Mouse (Mus musculus) neural tube, embryonic 15.5 days (tissue): ENCODE results near the gene Ninl. TPM values are rescaled to one million over a fixed set of nuclear protein-coding genes. Genes with fewer than 3 reads are reported as not detected.

Experiments
- ATAC-seq: fragments of 200-750 bp; cut with Nextera tagmentation; 2 replicates; pipeline ENCODE4 v1.8.0; 2017; ENCODE audit warnings: mild to moderate bottlenecking, moderate TSS enrichment, moderate library complexity; ENCODE audit not compliant: low FRiP score
- H3K27ac ChIP-seq: fragments of 300-500 bp; sonication (generic); replicated peaks from 2 replicates; pipeline ENCODE4 v1.5.1; 2015; ENCODE audit warnings: mild to moderate bottlenecking, inconsistent platforms
- H3K27me3 ChIP-seq: fragments of 300-500 bp; sonication (generic); replicated peaks from 2 replicates; pipeline ENCODE4 v1.6.1; 2015; ENCODE audit warnings: inconsistent platforms
- H3K36me3 ChIP-seq: fragments of 300-500 bp; sonication (generic); 2 replicates; pipeline ENCODE4 v1.6.1; 2015; ENCODE audit warnings: inconsistent platforms
- H3K4me1 ChIP-seq: fragments of 300-500 bp; sonication (generic); 2 replicates; pipeline ENCODE4 v1.6.1; 2015; ENCODE audit warnings: inconsistent platforms
- H3K4me2 ChIP-seq: fragments of 300-500 bp; sonication (generic); 2 replicates; pipeline ENCODE4 v1.6.1; 2015; ENCODE audit warnings: inconsistent platforms, mild to moderate bottlenecking, moderate library complexity
- H3K4me3 ChIP-seq: fragments of 300-500 bp; sonication (generic); replicated peaks from 2 replicates; pipeline ENCODE4 v1.5.1; 2015; ENCODE audit warnings: mild to moderate bottlenecking, inconsistent platforms
- H3K9ac ChIP-seq: fragments of 300-500 bp; sonication (generic); replicated peaks from 2 replicates; pipeline ENCODE4 v1.6.1; 2015; ENCODE audit warnings: mild to moderate bottlenecking, inconsistent platforms
- H3K9me3 ChIP-seq: fragments of 300-500 bp; sonication (generic); replicated peaks from 2 replicates; pipeline ENCODE4 v1.6.1; 2016; ENCODE audit warnings: inconsistent platforms
- WGBS: fragments of 180-500 bp; shearing (Covaris S2); methylation state at CpG from one replicate; pipeline ENCODE4 v1.1.7; 2015; ENCODE audit warnings: mixed read lengths; 5-methylcytosine and 5-hydroxymethylcytosine counted together
- polyA plus RNA-seq: library from polyadenylated mRNA; unstranded; fragments of >200 nt; fragmentation: Nextera tagmentation; extraction: Ambion mirVana; gene quantifications from 2 replicates; pipeline ENCODE4 v1.2.1, GENCODE M21; 2015

Ninl gene
- 2.9 and 3.7 TPM in 2 replicates for polyA plus RNA-seq

DNA sequence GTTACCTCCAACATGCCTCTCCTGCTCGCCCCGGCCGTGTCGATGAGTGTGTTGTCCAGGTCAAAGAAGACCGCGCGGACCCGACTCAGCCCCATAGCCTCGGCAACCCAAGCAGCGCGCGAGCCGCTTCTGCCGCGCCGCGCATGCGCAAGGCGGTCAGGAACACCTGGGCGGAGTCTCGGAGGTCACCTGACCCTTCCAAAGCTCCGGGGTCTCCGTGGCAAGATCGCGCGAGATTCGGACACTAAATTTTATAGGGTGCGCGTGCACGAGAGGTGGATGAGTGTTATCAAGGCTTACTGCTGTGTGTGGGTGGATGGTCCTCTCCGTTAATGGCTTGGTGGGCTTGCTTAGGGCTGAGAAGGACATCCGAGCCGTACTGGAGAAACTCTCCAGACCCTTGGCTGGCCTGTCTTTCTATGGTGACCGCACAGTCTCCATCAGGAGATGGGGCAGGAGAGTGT lies at the start of gene Ninl, which contains the start of gene Nanp:
Gene Ninl, minus strand, starts transcription at position 151 of the 464 bp plus-strand sequence.
Gene Nanp, minus strand, starts transcription at position 167 of the 464 bp plus-strand sequence.
- peak within 1 kb of the TSS; percentile 85 for H3K27ac ChIP-seq
- H3K9me3 ChIP-seq: no peaks in the 10 kb centered on the region
- H3K4me2 ChIP-seq: peak within 1 kb of the TSS; percentile 78
- no peaks in the 10 kb centered on the region for H3K36me3 ChIP-seq
- peak within 1 kb of the TSS; percentile 77 for H3K4me3 ChIP-seq
- ATAC-seq: peak; percentile 97
- H3K9ac ChIP-seq: peak within 1 kb of the TSS; percentile 89
- peaks cover 22% of the 10 kb centered on the region for H3K4me1 ChIP-seq
- WGBS: under 1% methylated on average over 34 of the region's 34 CpGs
- H3K27me3 ChIP-seq: no peaks in the 10 kb centered on the region

DNA sequence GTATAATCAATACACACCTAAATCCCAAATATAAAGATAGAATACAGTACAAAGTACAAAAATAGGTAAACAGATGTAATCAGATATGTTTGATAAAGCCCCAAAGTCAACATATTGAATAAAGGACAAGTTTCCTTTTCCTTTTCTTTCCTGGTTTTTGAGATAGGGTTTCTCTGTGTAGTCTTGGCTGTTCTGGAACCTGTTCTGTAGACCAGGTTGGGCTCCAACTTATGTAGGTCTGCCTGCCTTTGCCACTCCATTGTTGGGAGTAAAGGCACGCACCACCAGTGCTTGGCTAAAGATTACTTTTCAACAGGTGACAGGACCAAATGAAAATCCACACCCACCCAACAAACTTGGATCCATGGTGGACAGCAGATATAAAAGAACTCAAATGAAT lies 17.5 kb upstream of the Ninl start:
- no peak overlapping the region for H3K4me3 ChIP-seq
- no peaks in the 10 kb centered on the region for H3K4me1 ChIP-seq
- no peaks in the 10 kb centered on the region for H3K36me3 ChIP-seq
- no peaks in the 10 kb centered on the region for H3K9me3 ChIP-seq
- no peak overlapping the region for H3K9ac ChIP-seq
- H3K4me2 ChIP-seq: no peak overlapping the region
- 88% methylated on average over 1 of the region's 1 CpGs for WGBS
- no peak overlapping the region for H3K27ac ChIP-seq
- ATAC-seq: no peak
- no peaks in the 10 kb centered on the region for H3K27me3 ChIP-seq

DNA sequence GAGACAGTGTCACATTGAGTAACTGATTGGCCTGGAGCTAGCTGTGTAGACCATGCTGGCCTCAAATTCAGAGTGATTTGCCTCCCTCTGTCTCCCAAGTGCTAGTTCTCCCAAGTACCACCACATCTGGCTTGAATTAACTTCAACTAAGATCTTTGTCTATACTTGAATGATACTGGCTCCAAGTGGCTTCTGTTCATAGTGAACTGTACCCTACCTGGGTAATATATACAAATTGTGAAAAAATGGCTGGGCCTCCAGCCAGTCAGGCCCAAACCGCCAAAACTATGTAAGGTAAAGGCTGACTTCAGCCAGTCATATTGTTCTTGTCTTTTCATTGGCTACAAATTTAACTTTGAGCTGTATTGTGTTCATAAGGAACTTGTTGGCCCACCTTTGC lies 1.2 kb upstream of the Ninl start:
- Histone ChIP-seq H3K27me3 (no peaks in the 10 kb centered on the region), H3K9ac (no peak overlapping the region), H3K4me2 (no peak overlapping the region), H3K36me3 (no peaks in the 10 kb centered on the region), H3K9me3 (no peaks in the 10 kb centered on the region), H3K4me3 (no peak overlapping the region), H3K4me1 (peaks cover 22% of the 10 kb centered on the region), H3K27ac (no peak overlapping the region)
- 95% methylated on average over 1 of the region's 1 CpGs for WGBS
- no peak for ATAC-seq

DNA sequence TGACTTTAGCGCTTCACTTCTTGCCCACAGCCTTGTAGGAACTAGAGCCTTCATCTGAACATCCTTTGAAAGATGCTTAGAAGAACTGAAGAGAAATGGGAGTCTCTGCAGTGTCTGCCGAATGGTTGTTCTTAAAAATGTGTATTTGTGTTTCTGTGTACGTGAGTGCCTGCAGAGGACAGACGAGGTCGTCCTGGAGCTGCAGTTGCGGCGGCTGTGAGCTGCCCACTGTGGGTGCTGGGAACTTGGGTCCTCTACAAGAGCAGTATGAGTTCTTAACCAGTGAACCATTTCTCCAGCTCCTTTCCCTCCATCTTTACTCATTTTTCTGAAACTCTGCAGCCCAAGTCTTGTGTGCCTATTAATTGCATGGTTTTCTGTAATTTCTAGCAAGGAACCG lies 544 bp upstream of the Ninl start:
- Histone ChIP-seq H3K9me3 (no peaks in the 10 kb centered on the region), H3K4me2 (peak overlapping the region; percentile 78), H3K4me3 (peak overlapping the region; percentile 77), H3K27ac (peak overlapping the region; percentile 85), H3K36me3 (no peaks in the 10 kb centered on the region), H3K9ac (peak overlapping the region; percentile 75), H3K4me1 (peaks cover 22% of the 10 kb centered on the region), H3K27me3 (no peaks in the 10 kb centered on the region)
- WGBS: 35% methylated on average over 8 of the region's 8 CpGs
- peak; percentile 55 for ATAC-seq

DNA sequence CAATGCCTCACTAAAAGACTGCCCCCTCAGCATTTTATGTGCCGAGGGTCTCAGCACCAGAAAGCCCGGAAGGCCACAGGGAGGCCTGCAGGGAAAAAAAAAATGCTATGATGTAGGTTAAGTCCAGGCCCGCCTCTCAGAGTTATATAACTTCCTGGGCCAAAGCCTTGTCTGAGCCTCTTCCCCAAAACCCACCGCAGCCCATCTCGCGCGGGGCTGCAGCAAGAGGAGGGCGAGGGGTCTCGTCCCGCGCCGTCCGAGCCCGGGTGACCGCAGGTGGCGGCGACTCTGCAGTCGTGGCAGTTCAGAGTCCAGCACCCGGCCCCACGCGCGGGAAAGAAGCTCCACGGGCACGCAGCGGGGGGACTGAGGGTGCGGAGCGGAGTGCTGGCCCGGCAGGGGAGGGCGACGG lies 365 bp downstream of the Ninl start:
- no peaks in the 10 kb centered on the region for H3K36me3 ChIP-seq
- H3K27ac ChIP-seq: peak overlapping the region; percentile 77
- peak overlapping the region; percentile 78 for H3K4me2 ChIP-seq
- peak overlapping the region; percentile 77 for H3K4me3 ChIP-seq
- no peak; the same call in none of the 2 replicates for ATAC-seq
- H3K4me1 ChIP-seq: peaks cover 22% of the 10 kb centered on the region
- WGBS: under 1% methylated on average over 30 of the region's 30 CpGs
- no peaks in the 10 kb centered on the region for H3K9me3 ChIP-seq
- no peaks in the 10 kb centered on the region for H3K27me3 ChIP-seq
- H3K9ac ChIP-seq: peak overlapping the region; percentile 89

DNA sequence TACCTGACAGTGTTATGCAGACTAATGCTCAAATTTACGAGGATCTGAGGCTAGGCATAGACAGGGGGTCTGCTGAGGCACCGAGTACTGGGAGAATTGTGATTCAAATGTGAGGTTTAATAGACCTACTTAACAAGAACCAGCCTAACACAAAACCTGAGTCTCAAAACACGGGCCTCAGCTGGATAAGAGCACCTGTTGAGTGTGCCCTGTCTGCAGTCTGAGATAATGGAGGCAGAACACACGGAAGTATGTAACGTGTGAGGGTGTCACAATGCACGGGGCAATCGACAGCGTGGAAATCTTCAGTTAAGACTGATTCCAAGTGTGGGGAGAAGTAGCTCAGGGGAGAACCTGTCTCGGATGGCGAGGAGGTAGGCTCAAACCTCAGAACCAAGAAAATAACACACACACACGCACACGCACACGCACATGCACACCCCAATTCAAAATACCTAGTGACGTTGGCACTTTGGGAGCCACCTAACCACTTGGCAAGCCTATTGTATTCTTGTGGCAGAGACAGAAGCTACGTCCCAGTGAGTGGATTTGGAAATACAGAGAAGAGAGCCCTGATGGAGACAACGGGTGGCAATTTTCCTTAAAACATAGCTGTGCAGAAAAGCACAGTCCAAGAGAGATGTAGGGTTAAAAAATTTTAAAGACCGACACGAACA lies 1.2 kb downstream of the Ninl start:
- WGBS: 53% methylated on average over 18 of the region's 18 CpGs
- peaks cover 22% of the 10 kb centered on the region for H3K4me1 ChIP-seq
- H3K36me3 ChIP-seq: no peaks in the 10 kb centered on the region
- H3K27me3 ChIP-seq: no peaks in the 10 kb centered on the region
- peak overlapping the region; percentile 77 for H3K4me3 ChIP-seq
- H3K9me3 ChIP-seq: no peaks in the 10 kb centered on the region
- no peak for ATAC-seq
- H3K27ac ChIP-seq: 0 out of 2 replicates have a peak overlapping the region, but pooled peaks have one; percentile 77
- H3K9ac ChIP-seq: peak overlapping the region; percentile 89
- H3K4me2 ChIP-seq: peak overlapping the region; percentile 78

DNA sequence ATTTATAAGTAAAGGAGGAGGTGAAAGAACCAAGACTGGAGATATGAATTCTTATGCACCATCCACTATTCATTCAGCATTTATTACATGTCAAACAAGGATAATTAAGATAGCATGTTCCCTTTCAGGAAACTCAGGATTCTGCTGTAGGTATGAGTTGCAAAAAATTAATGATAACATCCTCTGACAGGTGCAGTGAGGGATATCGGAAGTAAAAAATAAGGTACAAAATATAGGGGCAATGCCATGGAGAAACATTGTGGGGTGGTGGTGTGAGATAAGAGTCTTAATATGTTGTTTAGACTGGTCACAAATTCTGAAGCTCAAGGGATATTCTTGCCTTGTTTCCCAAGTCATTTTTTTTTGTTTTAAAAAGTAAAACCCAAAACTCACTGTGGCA lies 1.9 kb downstream of the Ninl start:
- H3K27ac ChIP-seq: no peak overlapping the region
- no peak for ATAC-seq
- H3K9me3 ChIP-seq: no peaks in the 10 kb centered on the region
- H3K4me2 ChIP-seq: peak overlapping the region; percentile 78
- WGBS: 98% methylated on average over 1 of the region's 1 CpGs
- no peaks in the 10 kb centered on the region for H3K27me3 ChIP-seq
- no peak overlapping the region for H3K9ac ChIP-seq
- no peak overlapping the region for H3K4me3 ChIP-seq
- no peaks in the 10 kb centered on the region for H3K36me3 ChIP-seq
- H3K4me1 ChIP-seq: peaks cover 22% of the 10 kb centered on the region

DNA sequence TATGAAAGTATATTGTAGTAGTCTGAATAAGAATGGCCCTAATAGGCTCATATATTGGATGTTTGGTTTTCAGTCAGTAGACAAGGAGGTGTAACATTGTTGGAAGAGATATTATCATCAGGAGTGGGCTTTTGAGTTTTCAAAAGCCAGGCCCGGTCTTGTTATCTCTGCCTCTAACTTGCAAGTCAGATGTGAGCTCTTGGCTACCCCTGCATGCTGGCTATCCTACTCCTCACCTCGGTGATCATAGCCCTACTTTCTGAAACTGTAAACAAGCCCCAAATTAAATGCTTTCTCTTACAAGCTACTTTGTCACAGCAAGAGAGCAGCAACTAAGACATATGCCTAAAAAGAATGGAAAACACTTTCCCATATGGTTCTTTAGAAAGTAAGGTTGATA lies 2.5 kb downstream of the Ninl start:
- Histone ChIP-seq H3K4me2 (no peak overlapping the region), H3K36me3 (no peaks in the 10 kb centered on the region), H3K9ac (no peak overlapping the region), H3K27me3 (no peaks in the 10 kb centered on the region), H3K4me1 (peaks cover 22% of the 10 kb centered on the region), H3K27ac (no peak overlapping the region), H3K4me3 (no peak overlapping the region), H3K9me3 (no peaks in the 10 kb centered on the region)
- 99% methylated on average over 2 of the region's 2 CpGs for WGBS
- ATAC-seq: no peak

DNA sequence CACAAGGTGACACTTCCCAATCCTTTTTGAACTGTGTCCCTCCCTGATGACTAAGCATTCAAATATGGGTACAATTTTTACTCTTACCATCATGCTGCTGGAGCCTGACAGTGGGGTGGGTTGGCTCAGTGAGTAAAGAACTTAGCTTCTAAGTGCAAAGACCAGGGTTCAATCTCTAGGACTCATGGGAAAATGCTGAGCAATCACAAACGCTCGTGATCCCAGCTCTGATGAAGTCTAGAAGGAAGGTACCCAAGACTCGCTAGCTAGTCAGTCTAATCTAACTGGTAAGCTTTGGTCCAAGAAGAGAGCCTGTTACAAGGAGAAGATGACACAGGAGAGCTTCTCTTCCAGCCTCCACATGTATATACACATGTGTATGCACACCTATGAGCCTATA lies 4.7 kb downstream of the Ninl start:
- no peak overlapping the region for H3K4me3 ChIP-seq
- no peaks in the 10 kb centered on the region for H3K27me3 ChIP-seq
- peaks cover under 1% of the 10 kb centered on the region; the same call in 1 of the 2 replicates for H3K36me3 ChIP-seq
- WGBS: 95% methylated on average over 3 of the region's 3 CpGs
- no peak overlapping the region for H3K9ac ChIP-seq
- H3K4me2 ChIP-seq: no peak overlapping the region
- no peaks in the 10 kb centered on the region for H3K9me3 ChIP-seq
- H3K27ac ChIP-seq: no peak overlapping the region
- no peak for ATAC-seq
- peaks cover 14% of the 10 kb centered on the region for H3K4me1 ChIP-seq

DNA sequence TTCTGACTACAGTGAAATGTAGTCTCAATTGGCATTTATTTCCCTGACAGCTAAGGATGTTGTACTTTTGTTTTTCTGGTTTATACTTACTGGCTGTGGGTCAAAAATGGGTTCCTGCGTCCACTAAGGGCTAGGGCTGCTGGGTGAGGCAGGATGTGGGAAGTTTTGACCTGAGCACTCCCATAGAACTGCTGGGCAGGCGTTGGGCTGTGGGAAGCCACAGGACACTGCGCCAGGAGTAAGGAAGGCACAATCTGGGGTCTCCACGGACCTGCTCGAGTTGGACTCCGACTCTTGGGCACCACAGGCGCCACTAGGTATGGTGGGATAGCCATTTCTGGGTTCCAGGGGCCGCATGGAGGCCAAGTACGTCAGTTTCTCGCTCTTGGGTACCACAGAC lies 18.0 kb downstream of the Ninl start:
- Histone ChIP-seq H3K9me3 (no peaks in the 10 kb centered on the region), H3K9ac (no peak overlapping the region), H3K4me1 (no peaks in the 10 kb centered on the region), H3K4me2 (no peak overlapping the region), H3K27ac (no peak overlapping the region), H3K4me3 (no peak overlapping the region), H3K36me3 (no peaks in the 10 kb centered on the region), H3K27me3 (no peaks in the 10 kb centered on the region)
- ATAC-seq: no peak
- 90% methylated on average over 10 of the region's 10 CpGs for whole genome bisulfite sequencing

DNA sequence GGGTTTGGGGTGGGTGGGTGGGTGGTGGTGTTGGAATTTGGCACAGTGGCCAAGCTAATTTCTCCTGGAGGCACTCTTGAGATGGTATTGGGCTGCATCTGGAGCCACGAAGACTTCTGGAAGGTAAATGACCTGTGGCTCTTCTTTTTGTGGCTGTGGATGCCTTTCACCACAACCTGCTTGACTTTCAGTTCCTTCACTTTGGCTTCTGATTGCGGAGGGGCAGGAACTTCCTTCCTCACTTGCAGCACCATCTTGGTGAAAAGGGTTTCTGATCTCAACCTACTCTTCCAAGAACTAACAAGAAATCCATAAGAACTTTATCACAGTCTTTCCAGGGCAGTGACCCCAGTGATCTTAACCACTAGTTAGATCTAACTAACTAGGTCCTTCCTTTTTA lies 23.9 kb downstream of the Ninl start:
- 76% methylated on average over 2 of the region's 2 CpGs for WGBS
- Histone ChIP-seq H3K9ac (no peak overlapping the region), H3K4me3 (no peak overlapping the region), H3K27ac (no peak overlapping the region), H3K27me3 (no peaks in the 10 kb centered on the region), H3K4me2 (no peak overlapping the region), H3K4me1 (no peaks in the 10 kb centered on the region), H3K9me3 (no peaks in the 10 kb centered on the region), H3K36me3 (no peaks in the 10 kb centered on the region)
- no peak for ATAC-seq

DNA sequence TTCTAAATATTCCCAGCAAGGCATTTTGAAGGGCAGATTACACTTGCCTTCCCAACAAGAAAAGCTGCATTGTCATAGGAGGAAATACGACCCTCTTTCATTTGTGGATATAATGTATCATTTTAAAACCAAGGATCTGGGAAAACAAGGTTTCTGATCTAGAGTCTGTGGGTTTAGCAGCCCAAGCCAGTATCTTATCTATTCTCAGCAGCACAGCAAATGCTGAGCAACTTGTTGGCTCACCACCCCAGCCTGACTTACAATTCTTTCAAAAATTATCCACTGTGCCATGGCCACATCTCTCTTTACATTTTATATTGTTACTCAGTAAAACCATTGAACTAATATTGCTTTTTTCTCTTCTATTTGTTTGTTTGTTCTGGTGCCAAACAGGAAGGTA lies 27.9 kb downstream of the Ninl start:
- H3K4me1 ChIP-seq: peaks cover 19% of the 10 kb centered on the region
- no peak for ATAC-seq
- H3K4me3 ChIP-seq: no peak overlapping the region
- H3K9ac ChIP-seq: no peak overlapping the region
- H3K36me3 ChIP-seq: no peaks in the 10 kb centered on the region
- no peak overlapping the region for H3K27ac ChIP-seq
- H3K27me3 ChIP-seq: no peaks in the 10 kb centered on the region
- WGBS: 71% methylated on average over 1 of the region's 1 CpGs
- no peaks in the 10 kb centered on the region for H3K9me3 ChIP-seq
- H3K4me2 ChIP-seq: no peak overlapping the region
